Mouse (Mus musculus): ENCODE measurements at regions not wholly inside any gene's neighbourhood (a gene's known extent, or its start where the extent isn't known, plus 50 kb on each side); places are given as distances from the start of the nearest gene placed in this dataset.

GRCm38 (mm10) chr11:42754481-42755272 lies 280.9 kb upstream of the Gm9972 start:
- DNase-seq (ENCODE audit: extremely low read depth, low read depth, low spot score) = no peak

- DNase-seq (ENCODE audit: extremely low read depth, low read depth, low spot score) = no peak
Measured at GRCm38 (mm10) chr11:42755415-42755814, 280.1 kb upstream of the Gm9972 start.

- DNase-seq (ENCODE audit: extremely low read depth, low read depth, low spot score) = no peak
Measured at GRCm38 (mm10) chr11:42765213-42765612, 270.3 kb upstream of the Gm9972 start.

GRCm38 (mm10) chr11:42775074-42775676 lies 260.4 kb upstream of the Gm9972 start:
- no peak for DNase-seq (ENCODE audit: extremely low read depth, low read depth, low spot score)

GRCm38 (mm10) chr11:42811487-42811886 lies 224.1 kb upstream of the Gm9972 start:
- no peak for DNase-seq (ENCODE audit: extremely low read depth, low read depth, low spot score)

GRCm38 (mm10) chr11:42815753-42816152 lies 219.8 kb upstream of the Gm9972 start:
- no peak for DNase-seq (ENCODE audit: extremely low read depth, low read depth, low spot score)

- no peak for DNase-seq (ENCODE audit: extremely low read depth, low read depth, low spot score)
Measured at GRCm38 (mm10) chr11:42822835-42823234, 212.7 kb upstream of the Gm9972 start.

GRCm38 (mm10) chr11:42845795-42846194 lies 189.8 kb upstream of the Gm9972 start:
- DNase-seq (ENCODE audit: extremely low read depth, low read depth, low spot score) = no peak

- no peak for DNase-seq (ENCODE audit: extremely low read depth, low read depth, low spot score)
Measured at GRCm38 (mm10) chr11:42854411-42854810, 181.1 kb upstream of the Gm9972 start.

- no peak for DNase-seq (ENCODE audit: extremely low read depth, low read depth, low spot score)
Measured at GRCm38 (mm10) chr11:42857687-42858086, 177.9 kb upstream of the Gm9972 start.

GRCm38 (mm10) chr11:42874056-42874455 lies 161.5 kb upstream of the Gm9972 start:
- no peak for DNase-seq (ENCODE audit: extremely low read depth, low read depth, low spot score)

GRCm38 (mm10) chr11:42900024-42900423 lies 135.5 kb upstream of the Gm9972 start:
- DNase-seq (ENCODE audit: extremely low read depth, low read depth, low spot score) = no peak

- no peak for DNase-seq (ENCODE audit: extremely low read depth, low read depth, low spot score)
Measured at GRCm38 (mm10) chr11:42903459-42904012, 132.0 kb upstream of the Gm9972 start.

GRCm38 (mm10) chr11:42905561-42905960 lies 130.0 kb upstream of the Gm9972 start:
- DNase-seq (ENCODE audit: extremely low read depth, low read depth, low spot score) = no peak

- DNase-seq (ENCODE audit: extremely low read depth, low read depth, low spot score) = no peak
Measured at GRCm38 (mm10) chr11:42906020-42906419, 129.5 kb upstream of the Gm9972 start.

GRCm38 (mm10) chr11:42916421-42917181 lies 118.9 kb upstream of the Gm9972 start:
- no peak for DNase-seq (ENCODE audit: extremely low read depth, low read depth, low spot score)

GRCm38 (mm10) chr11:42919221-42919620 lies 116.3 kb upstream of the Gm9972 start:
- DNase-seq (ENCODE audit: extremely low read depth, low read depth, low spot score) = peak; percentile 50

- DNase-seq (ENCODE audit: extremely low read depth, low read depth, low spot score) = no peak
Measured at GRCm38 (mm10) chr11:42927156-42927555, 108.4 kb upstream of the Gm9972 start.

- no peak for DNase-seq (ENCODE audit: extremely low read depth, low read depth, low spot score)
Measured at GRCm38 (mm10) chr11:42928916-42929315, 106.6 kb upstream of the Gm9972 start.

- DNase-seq (ENCODE audit: extremely low read depth, low read depth, low spot score) = peak; percentile 69
Measured at GRCm38 (mm10) chr11:42939271-42939670, 96.3 kb upstream of the Gm9972 start.

GRCm38 (mm10) chr11:42941561-42941960 lies 94.0 kb upstream of the Gm9972 start:
- no peak for DNase-seq (ENCODE audit: extremely low read depth, low read depth, low spot score)
